Mouse (Mus musculus) heart, postnatal 4 days (tissue): ENCODE results near the gene Zdhhc15. TPM values are rescaled to one million over a fixed set of nuclear protein-coding genes. Genes with fewer than 3 reads are reported as not detected.

Experiments
- total RNA-seq, 2 experiments: library from RNA; stranded (reverse); gene quantifications; 2 replicates each; pipeline ENCODE4 v1.2.3; 2021

Zdhhc15 gene
- total RNA-seq, 2 experiments from 2014 or later = 4.0 to 4.8 TPM

Other genes with a start within 250 kb of the Zdhhc15 start
- gene Uprt, start 188.2 kb downstream of the Zdhhc15 start, total RNA-seq = 10 to 100 TPM in 1 of 2 experiments, 1 to 10 TPM in 1; 9.2 to 10.3 TPM
- under 1 TPM; 0.14 to 0.50 TPM for gene Magee2, start 186.2 kb upstream of the Zdhhc15 start, total RNA-seq